Mouse (Mus musculus) left cerebral cortex, adult 8-10 months (tissue): Measurements from ENCODE around the gene Rbp4. TPM values are rescaled to one million over a fixed set of nuclear protein-coding genes. Genes with fewer than 3 reads are reported as not detected.

ENCODE experiments used
- DNase-seq, 2 experiments: peaks; one replicate each; pipeline ENCODE4 v3.0.0; 2022; ENCODE audit warnings: low spot score in 2 of 2
- total RNA-seq, 4 experiments: library from RNA; stranded (reverse); gene quantifications; 2 replicates each; pipeline ENCODE4 v1.2.4; 2022

Rbp4 gene
- total RNA-seq, 4 experiments from 2014 or later: 22.2 to 32.5 (median 23.6) TPM

DNA sequence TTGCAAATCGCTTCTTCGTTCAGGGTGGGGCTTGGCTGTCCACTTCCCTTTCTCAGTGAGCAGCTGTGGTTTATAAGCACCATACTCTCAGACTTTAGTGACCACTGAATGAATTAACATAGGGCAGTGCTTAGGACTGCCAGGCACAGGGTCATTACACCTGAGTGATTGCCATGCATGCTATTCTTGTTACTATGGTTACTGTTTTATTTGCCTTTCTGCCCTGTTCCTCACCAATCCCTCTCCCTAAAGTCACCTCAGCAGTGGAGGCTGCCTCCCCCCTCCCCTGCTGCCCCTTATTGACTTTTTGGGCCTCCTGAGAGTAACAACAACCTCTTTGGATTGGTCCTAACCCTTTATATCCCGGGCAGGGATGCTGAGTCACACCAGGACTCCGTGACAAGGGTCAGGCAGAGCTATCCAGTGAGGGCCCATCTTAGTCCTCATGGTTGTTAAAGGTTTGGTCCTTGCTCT is 33.5 kb downstream of the Rbp4 start:
- DNase-seq: no peak

DNA sequence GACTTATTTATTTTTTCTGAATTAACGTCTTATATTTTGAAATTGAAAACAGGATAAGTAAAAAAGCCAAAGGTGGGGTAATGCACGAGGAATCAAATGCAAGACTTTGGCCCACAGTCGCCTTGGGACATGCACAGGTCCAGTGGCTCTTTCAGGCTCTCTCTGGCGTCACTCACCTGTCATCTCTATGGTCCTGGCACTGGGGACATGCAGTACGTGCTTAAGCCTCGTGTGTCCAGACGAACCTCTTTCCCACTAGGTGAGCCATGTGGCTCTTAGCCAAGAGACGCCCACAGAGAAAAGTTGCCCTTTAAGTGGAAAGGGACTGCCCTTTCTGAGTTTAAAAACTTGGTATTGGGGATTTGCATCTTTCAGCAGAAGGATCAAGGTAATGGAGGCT is 35.7 kb downstream of the Rbp4 start:
- DNase-seq: no peak

GRCm38 (mm10) chr19:38086948-38087551 is 38.0 kb downstream of the Rbp4 start:
- peak in 1 of 2 experiments; percentile 16 for DNase-seq

DNA sequence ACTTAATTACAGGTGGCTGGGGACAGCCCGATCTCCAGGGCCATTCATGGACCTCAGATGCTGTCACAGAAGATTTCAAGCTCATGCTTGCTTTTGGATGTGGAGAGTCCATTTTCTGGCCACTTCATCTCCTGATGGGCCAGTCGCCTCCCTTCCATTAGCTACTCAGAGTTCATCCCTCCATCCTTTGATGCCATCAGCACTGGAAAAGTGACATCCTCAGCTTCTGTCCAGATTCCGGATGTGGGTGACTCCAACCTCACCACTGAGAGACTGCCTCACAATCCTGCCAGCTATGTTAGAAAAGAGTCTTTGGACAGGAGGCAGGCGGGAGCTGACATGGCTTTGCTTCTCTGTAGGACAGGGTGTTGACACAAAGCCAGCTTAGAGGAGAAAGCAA is 39.2 kb downstream of the Rbp4 start:
- DNase-seq: no peak

GRCm38 (mm10) chr19:38082931-38083525 is 42.1 kb downstream of the Rbp4 start:
- DNase-seq: no peak

DNA sequence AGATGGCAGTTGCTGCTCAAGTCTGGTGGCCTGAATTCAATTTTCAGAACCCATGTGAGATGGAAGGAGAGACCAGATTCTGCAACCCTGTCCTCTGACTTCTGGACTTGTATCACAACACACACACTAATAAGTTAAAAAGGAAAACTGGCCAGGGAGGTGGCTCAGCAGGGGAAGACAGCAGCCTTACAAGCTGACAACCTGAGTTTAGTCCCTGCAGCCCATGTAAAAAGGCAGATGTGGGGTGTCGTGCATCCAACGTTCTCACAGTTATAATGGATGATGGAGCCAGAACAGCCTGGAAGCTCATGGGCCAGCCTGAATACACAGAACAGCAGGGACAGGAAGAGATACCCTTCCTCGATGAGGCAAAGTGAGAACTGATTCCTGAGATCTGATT is 43.7 kb downstream of the Rbp4 start:
- no peak for DNase-seq

DNA sequence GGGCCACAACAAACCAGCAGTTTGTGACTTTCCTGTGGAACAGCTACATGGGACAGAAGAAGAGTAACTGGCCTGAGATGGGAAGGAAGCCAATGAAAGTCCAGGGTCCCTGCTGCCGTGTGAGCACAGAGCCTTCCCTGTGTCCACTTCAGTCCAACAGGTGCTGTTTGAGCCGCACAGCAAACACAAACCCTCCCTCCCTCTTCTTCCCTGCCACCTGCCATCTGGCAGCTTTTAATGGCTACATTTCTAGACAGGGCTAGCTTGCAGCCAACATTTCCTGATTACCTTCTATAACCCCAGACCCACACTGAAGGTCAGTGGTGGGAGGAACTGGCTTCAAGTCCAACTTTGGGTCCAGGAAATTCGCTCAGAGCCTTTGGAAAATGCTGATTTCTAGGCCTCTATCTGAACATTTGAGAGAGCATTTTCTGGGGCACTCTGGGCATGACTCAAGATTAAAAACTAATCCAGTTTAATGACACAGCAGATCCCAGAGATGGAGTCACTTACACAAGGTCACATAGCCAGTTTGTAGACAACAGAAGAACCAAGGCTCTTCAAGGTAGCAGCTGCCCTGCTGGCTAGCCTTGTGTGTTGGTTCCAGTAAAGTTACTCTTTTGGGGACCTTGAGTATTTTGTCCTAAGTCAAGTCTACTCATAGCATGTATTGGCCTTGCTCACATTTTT is 47.1 kb downstream of the Rbp4 start:
- DNase-seq: no peak

GRCm38 (mm10) chr19:38076251-38076650 is 48.8 kb downstream of the Rbp4 start:
- no peak for DNase-seq

DNA sequence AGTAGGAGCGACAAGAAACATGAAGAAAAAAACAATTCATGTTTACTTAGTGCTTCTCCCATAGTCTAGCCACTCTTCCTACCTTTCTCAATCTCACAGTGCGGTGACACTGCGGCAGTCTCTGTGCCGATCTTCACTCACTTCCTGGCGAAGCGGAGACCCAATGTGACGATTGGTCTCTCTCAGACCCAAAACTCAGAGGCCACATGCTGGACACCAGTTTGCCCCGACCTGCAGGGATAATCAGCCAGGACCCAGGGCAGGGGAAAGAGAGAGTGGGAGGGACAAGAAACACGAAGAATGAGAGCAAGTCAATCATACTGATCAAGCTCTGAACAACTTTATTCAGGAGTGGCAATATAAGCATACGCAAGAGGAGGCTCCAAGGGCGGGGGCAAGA is 50.0 kb downstream of the Rbp4 start:
- DNase-seq: no peak

DNA sequence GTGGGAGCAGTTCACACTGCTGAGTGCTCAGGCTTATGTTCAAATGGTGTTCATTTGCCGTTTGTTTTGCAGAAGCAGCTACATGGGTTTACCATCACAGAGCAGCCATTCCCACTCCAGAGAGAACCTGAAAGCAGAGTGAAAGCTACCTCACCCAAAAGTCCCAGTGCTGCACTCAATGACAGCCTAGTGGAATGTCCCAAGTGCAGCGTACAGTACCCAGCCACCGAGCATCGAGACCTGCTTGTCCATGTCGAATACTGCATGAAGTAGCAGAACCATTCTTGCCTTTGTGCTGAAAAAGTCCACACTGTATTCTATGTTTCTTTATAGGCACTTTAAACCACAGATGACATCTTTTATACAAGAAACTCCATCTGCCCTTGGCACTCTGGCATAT is 51.9 kb downstream of the Rbp4 start:
- DNase-seq: no peak

Other genes with a start within 250 kb of the Rbp4 start
- gene Myof, start 81.7 kb downstream of the Rbp4 start, total RNA-seq: 1 to 10 TPM; 5.8 to 7.4 (median 6.1) TPM
- under 1 TPM in 3 of 4 experiments, not detected in 1; 0.30 to 0.35 (median 0.35) TPM for gene Cep55, start 70.3 kb downstream of the Rbp4 start, total RNA-seq
- under 1 TPM in 1 of 4 experiments, not detected in 3; 0.35 TPM for gene Ffar4, start 28.2 kb downstream of the Rbp4 start, total RNA-seq
- gene Pde6c, start 7.5 kb upstream of the Rbp4 start, total RNA-seq: under 1 TPM in 3 of 4 experiments, not detected in 1; 0.16 to 0.37 (median 0.17) TPM
- gene Fra10ac1, start 98.9 kb upstream of the Rbp4 start, total RNA-seq: 10 to 100 TPM; 12.9 to 15.7 (median 13.9) TPM
- 100 to 1,000 TPM; 116 to 135 (median 120) TPM for gene Lgi1, start 139.3 kb upstream of the Rbp4 start, total RNA-seq